Mouse (Mus musculus): Measurements from ENCODE around the gene Kntc1. TPM values are rescaled to one million over a fixed set of nuclear protein-coding genes. Genes with fewer than 3 reads are reported as not detected.
"Not testable (repeated sequence)": the region's sequence is repeated elsewhere in the genome, so short reads cannot be mapped to it uniquely, and the experiment has no call there.

The Kntc1 gene
- under 1 TPM; 0.69 to 0.92 TPM for total RNA-seq (2021)
- long read RNA-seq, experiment 1, result 0 reads
- long read RNA-seq, experiment 2, result 0 reads

DNA sequence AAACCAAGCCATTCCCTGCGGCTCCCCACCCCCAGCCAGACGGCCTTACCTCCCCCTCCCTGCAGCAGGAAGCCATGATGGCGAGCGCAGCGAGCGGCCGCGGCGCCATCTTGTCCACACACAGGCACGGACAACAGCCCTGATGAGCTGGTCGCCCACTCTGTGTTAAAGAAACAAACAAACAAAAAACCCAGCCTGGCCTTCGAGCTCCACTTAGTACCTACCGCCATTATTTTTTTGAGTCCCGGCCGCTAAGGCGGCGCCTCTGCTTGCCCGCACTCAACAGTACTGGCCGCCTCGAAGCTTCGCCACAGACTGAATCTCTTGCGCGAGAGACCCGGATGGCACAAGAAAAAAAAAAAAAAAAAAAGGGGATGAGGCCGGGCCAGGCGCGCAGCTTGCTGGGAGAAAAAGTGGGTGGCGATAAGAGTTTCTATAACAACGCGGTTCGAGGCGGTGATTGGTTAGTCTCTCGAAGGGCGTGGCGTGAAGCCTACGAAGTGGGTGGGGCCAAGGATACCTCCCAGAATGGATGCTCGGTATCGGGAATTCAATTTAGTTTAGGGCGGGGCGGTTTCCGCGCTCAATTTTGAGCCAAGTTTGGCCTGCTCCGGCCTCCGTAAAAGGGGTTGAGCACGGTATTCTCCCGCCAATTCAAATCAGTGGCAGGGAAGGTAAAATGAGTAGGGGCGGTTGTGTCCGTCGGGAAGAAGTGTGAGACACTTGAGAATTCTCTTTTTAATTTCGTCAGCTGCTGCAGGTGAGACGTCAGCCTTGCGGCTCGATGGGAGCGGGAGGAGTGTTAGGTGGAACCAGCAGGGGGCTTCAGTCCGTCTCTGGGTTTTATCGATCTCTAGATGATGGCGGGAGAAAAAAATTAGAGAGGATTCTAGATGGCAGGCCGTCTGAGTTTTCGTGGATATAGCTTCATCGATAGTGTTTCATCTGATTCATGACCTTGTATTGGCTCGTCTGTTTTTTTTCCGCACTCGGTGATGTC lies at the start of gene Kntc1, which contains the start of gene Rsrc2:
Gene Kntc1, plus strand, starts transcription at position 652 of the 1,000 bp plus-strand sequence.
Gene Rsrc2, minus strand, starts transcription at position 350 of the 1,000 bp plus-strand sequence.
- intact Hi-C loops (cut with DNase I), result loop anchor here (5.0 kb wide), 1 partner anchor 153 kb away; no protein-coding TSS in a partner anchor

GRCm38 (mm10) chr5:123700625-123701024 lies 48.9 kb upstream of the Kntc1 start:
- intact Hi-C loops (cut with DNase I), result no loop called here
- DNase-seq, result peak; percentile 50 to 72

More for the DNA sequence above, at the start of gene Kntc1, which contains the start of gene Rsrc2:
- peak; percentile 97 for DNase-seq

DNA sequence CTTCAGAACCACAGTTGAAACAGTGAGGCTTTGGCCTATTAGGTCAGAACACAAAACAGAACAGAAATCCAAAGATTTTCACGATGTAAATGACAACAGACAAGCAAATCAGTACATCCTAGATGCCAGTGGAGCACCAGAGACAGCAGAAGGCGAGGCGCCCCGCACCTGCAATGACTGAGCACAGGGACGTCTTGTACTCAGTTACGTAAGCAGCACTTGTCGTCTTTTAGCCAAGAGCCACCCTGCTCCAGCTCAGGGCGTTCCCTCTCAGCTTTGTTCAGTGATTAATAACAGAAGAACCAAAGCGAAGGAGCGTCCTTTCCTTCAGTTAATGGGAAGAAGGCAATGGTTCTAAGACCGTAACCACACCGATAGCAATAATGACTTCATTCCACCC lies 40.9 kb upstream of the Kntc1 start:
- intact Hi-C loops (cut with DNase I), result no loop called here
- DNase-seq, result peak in 1 of 2 experiments; percentile 11

DNA sequence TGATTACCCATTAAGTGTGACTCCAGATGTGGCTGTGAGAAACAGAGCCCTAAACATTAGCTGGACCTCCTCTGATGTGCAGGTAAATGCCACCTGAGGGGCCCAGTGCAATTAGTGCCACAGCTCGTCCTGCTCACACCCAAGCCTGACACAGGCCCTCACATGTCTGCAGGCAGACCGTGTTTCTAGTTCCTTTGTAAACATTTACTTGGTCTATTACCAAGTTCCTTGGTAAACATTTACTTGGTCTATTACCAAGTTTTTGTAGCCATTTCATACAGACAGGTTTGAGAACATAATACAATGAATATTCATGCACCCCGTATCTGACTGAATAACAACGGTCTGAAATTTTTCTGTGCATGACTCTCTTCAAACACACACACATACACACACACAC lies 39.9 kb upstream of the Kntc1 start:
- no peak for DNase-seq
- intact Hi-C loops (cut with DNase I), result no loop called here

- no peak for DNase-seq
- intact Hi-C loops (cut with DNase I), result no loop called here
Measured at GRCm38 (mm10) chr5:123713782-123714181, 35.7 kb upstream of the Kntc1 start.

DNA sequence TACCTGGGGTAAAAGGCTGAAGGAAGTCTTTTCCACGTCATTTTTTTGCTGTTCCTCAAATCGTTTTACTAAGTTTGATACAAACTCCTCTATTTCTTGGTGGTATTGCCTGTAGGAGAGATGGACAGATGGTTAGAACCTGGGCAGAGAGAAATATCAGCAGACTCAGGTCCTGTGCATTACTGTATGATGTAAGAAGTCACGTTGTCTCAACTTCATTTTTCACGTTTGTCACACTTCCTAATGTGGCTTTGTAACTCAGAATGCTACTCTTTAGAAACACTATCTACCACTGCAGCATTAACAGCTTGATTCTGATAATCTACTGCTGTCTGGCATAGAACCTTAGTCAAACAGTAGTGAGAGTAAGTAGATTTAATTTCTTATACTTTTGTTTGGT lies 34.9 kb upstream of the Kntc1 start:
- DNase-seq, result no peak
- intact Hi-C loops (cut with DNase I), result no loop called here

GRCm38 (mm10) chr5:123720328-123721311 lies 28.9 kb upstream of the Kntc1 start, which contains the start of gene Zcchc8:
Gene Zcchc8 (minus strand): TSS chr5:123721100.
- peak; percentile 89 to 92 for DNase-seq
- intact Hi-C loops (cut with DNase I), result no loop called here

DNA sequence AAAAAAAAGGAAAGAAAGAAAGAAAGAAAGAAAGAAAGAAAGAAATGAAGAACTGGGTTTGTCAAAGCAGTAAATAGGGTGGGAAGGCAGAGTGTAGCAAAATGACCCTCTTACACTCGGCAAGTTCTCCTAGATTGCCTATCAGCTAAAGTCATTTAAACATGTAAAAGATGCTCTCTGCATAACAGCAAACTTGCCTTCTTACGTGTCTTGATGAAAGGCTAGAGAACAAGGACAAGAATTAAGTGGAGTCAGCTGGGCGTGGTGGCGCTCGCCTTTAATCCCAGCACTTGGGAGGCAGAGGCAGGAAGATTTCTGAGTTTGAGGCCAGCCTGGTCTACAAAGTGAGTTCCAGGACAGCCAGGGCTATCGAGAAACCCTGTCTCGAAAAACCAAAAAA lies 25.7 kb upstream of the Kntc1 start:
- DNase-seq; intact Hi-C loops (cut with DNase I): not testable (repeated sequence)

DNA sequence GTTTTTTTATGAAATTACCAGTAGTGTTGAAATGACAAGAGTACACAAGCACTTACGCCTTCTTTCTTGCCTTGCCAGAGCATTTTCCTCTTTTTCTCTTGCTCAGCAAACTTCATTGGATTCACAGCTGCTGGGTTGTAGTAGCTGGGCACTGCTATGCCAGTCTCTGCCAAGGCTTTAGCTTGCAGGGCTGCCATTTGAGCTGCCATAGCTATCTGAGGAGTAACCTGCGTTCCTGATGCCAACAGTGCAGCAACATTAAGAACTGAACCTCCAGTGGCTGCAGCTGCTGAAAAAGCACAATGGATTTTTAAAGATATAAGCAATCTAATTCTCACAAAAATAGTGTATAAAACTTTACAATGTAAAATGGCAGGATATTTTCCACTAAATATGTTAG lies 18.5 kb upstream of the Kntc1 start:
- no peak for DNase-seq
- intact Hi-C loops (cut with DNase I), result no loop called here

- no peak for DNase-seq
- intact Hi-C loops (cut with DNase I), result no loop called here
Measured at GRCm38 (mm10) chr5:123744358-123744757, 5.2 kb upstream of the Kntc1 start.

- intact Hi-C loops (cut with DNase I), result no loop called here
- DNase-seq, result no peak
Measured at GRCm38 (mm10) chr5:123746253-123746652, 3.3 kb upstream of the Kntc1 start.

GRCm38 (mm10) chr5:123747604-123748003 lies 1.9 kb upstream of the Kntc1 start:
- intact Hi-C loops (cut with DNase I), result no loop called here
- no peak for DNase-seq

- intact Hi-C loops (cut with DNase I), result no loop called here
- DNase-seq, result no peak
Measured at GRCm38 (mm10) chr5:123748339-123749064, 1.0 kb upstream of the Kntc1 start.

GRCm38 (mm10) chr5:123765506-123765905 lies 16.0 kb downstream of the Kntc1 start:
- DNase-seq, result no peak
- intact Hi-C loops (cut with DNase I), result loop anchor here (10.0 kb wide), 1 partner anchor 119 kb away; the partner anchor contains the start of gene Hcar1

DNA sequence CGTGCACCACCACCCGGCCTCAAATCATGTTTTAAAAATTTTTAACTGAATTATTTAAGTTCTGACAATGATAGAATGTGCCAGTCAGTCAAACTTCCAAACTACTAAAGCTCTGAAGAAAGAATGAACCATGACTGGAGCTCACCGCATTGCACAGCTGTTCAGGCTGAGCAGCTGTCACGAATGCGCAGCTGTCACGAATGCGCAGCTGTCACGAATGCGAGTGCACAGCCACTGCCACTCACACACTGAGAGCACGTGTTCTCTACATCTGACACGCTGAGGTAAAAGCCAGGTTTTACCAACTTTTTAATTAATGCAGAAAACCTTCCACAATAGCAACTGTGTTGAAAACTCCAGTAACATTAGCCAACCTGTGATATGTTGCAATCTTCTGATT lies 16.9 kb downstream of the Kntc1 start:
- intact Hi-C loops (cut with DNase I), result loop anchor here (10.0 kb wide), 1 partner anchor 118 kb away; the partner anchor contains the start of gene Hcar1
- DNase-seq, result not testable (repeated sequence)

DNA sequence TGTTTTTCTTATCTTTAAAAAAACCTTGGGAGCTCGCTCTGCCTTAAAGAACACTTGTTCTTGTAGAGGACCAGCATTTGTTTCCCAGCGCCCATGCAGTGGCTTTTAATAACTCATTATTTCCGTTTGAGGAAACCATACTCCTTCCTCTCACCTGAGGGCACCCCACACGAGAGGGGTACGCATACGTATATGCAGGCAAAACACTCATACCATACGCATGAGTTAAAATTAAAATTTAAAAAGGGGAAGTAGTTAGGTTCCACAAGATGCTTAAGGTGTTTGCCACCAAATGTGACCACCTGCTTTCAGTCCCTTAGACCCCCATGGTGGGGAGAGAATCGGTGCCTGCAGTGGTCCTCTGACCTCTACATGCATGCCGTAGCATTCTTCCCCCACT lies 23.9 kb downstream of the Kntc1 start:
- intact Hi-C loops (cut with DNase I), result no loop called here
- no peak for DNase-seq

DNA sequence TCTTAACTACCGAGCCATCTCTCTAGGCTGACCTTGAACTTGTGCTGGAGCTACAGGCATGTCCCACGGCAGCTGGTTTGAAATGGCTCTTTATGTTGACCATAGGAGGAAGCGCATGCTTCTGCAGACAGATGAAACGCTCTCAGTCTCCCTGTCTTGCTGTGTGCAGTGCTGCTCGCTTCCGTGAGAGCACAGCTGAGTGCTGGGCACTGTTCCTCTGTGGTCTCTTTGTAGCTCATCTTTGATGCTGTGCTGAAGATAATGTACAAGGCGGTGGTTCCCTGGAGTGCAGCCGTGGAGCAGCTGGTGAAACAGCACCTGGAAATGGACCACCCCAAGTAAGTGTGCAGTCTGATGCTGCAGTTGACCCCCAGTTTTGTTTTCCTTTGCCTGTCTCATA lies 31.2 kb downstream of the Kntc1 start:
- intact Hi-C loops (cut with DNase I), result no loop called here
- DNase-seq, result no peak

DNA sequence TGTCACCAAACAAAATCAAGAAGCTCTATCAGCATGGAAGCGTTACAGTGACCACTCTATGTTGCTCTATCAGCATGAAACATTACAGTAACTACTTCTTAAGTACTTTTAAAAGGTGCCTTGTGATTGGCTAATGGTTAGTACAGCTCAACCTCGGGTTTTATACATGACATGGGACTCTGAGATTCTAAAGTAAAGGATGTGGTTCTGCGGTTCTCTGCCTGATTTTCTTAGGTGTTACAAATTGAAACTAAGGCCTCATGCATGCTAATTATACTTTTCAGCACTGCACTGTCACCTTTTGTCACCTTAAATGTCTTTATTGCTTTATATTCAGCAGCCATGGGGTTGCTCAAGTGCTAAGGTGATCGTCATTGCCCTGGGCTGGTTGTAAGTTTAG lies 32.3 kb downstream of the Kntc1 start:
- no peak for DNase-seq

GRCm38 (mm10) chr5:123788976-123789375 lies 39.5 kb downstream of the Kntc1 start:
- intact Hi-C loops (cut with DNase I), result no loop called here

More for the DNA sequence above, 32.3 kb downstream of the Kntc1 start:
- intact Hi-C loops (cut with DNase I), result no loop called here

GRCm38 (mm10) chr5:123793081-123793480 lies 43.6 kb downstream of the Kntc1 start:
- intact Hi-C loops (cut with DNase I), result no loop called here
- no peak for DNase-seq

More at GRCm38 (mm10) chr5:123788976-123789375, 39.5 kb downstream of the Kntc1 start:
- DNase-seq, result no peak

Measured in gastrocnemius, postnatal 36 days (tissue).